Mouse (Mus musculus) bone marrow, adult 2 months (tissue): Measurements from ENCODE around the gene Vmn2r33. TPM values are rescaled to one million over a fixed set of nuclear protein-coding genes. Genes with fewer than 3 reads are reported as not detected.
"Not testable (repeated sequence)": the region's sequence is repeated elsewhere in the genome, so short reads cannot be mapped to it uniquely, and the experiment has no call there.

ENCODE experiments used
- H3K27ac ChIP-seq: fragments of 200-500 bp; 2 replicates; pipeline ENCODE4 v1.5.1; 2012; ENCODE audit warnings: low read depth, mild to moderate bottlenecking, control low read depth, inconsistent platforms, low read length; ENCODE audit not compliant: control insufficient read depth, poor library complexity, insufficient read depth
- H3K4me1 ChIP-seq: fragments of 200-500 bp; 2 replicates; pipeline ENCODE4 v1.6.1; 2011; ENCODE audit warnings: low read length; ENCODE audit not compliant: control insufficient read depth, insufficient read depth
- H3K4me3 ChIP-seq: fragments of 200-500 bp; replicated peaks from 2 replicates; pipeline ENCODE3; 2011; ENCODE audit warnings: mild to moderate bottlenecking, low read depth, low read length, control low read depth; ENCODE audit not compliant: control insufficient read depth
- polyA plus RNA-seq: library from polyadenylated mRNA; stranded (reverse); fragments of >200 nt; gene quantifications from 2 replicates; pipeline ENCODE4 v1.2.4, GENCODE M21; 2011; ENCODE audit warnings: low replicate concordance; ENCODE audit not compliant: missing spikeins, insufficient read depth, insufficient read length

Vmn2r33 gene
- polyA plus RNA-seq, result not detected in 2 replicates

GRCm38 (mm10) chr7:7566686-7567085 lies at the start of gene Vmn2r33:
Gene Vmn2r33, minus strand, starts transcription at chr7:7566786.
- H3K4me1 ChIP-seq, H3K4me3 ChIP-seq, H3K27ac ChIP-seq: not testable (repeated sequence)

Other genes starting within 250 kb of the Vmn2r33 start
- gene Vmn2r30, start 229.2 kb downstream of the Vmn2r33 start, polyA plus RNA-seq, result not detected in 2 replicates
- gene Gm45783, start 192.2 kb downstream of the Vmn2r33 start, polyA plus RNA-seq, result not detected in 2 replicates
- 0.14 and 0.70 TPM in 2 replicates for gene Vmn2r31, start 167.1 kb downstream of the Vmn2r33 start, polyA plus RNA-seq
- not detected in 2 replicates for gene Vmn2r32, start 86.8 kb downstream of the Vmn2r33 start, polyA plus RNA-seq
- not detected in 2 replicates for gene Vmn2r34, start 122.7 kb upstream of the Vmn2r33 start, polyA plus RNA-seq